Mouse (Mus musculus): ENCODE results near the gene BC030867. TPM values are rescaled to one million over a fixed set of nuclear protein-coding genes. Genes with fewer than 3 reads are reported as not detected.

The BC030867 gene
- polyA plus RNA-seq, 1 experiment from 2014 or later = 11.0 TPM

GRCm38 (mm10) chr11:102312586-102312985 lies 63.9 kb downstream of the BC030867 start:
- no peak overlapping the region for H3K4me3 ChIP-seq
- no peak overlapping the region for H3K9ac ChIP-seq
- no peak overlapping the region for H3K27ac ChIP-seq
- no peaks in the 10 kb centered on the region for H3K27me3 ChIP-seq
- no peak overlapping the region for H3K4me2 ChIP-seq
- WGBS = 83% methylated on average over 6 of the region's 6 CpGs
- H3K4me1 ChIP-seq = peaks cover 38% of the 10 kb centered on the region
- ATAC-seq = no peak
- no peaks in the 10 kb centered on the region for H3K9me3 ChIP-seq (replicated peaks)
- H3K36me3 ChIP-seq (ENCODE audit: poor library complexity, severe bottlenecking) = peaks cover 72% of the 10 kb centered on the region

GRCm38 (mm10) chr11:102314321-102314720 lies 65.6 kb downstream of the BC030867 start:
- Histone ChIP-seq H3K9ac (no peak overlapping the region), H3K4me2 (no peak overlapping the region), H3K4me1 (peaks cover 30% of the 10 kb centered on the region), H3K36me3 (ENCODE audit: poor library complexity, severe bottlenecking) (peaks cover 60% of the 10 kb centered on the region), H3K27me3 (no peaks in the 10 kb centered on the region), H3K9me3 (replicated peaks) (no peaks in the 10 kb centered on the region), H3K4me3 (no peak overlapping the region), H3K27ac (no peak overlapping the region)
- ATAC-seq = no peak
- WGBS = 90% methylated on average over 12 of the region's 12 CpGs

Small RNA genes lying within 50 kb of the gene (microRNA-seq; reads per million reads assigned to microRNA genes)
- gene Mir8101 = 3.2 reads per million, percentile 6 among the genes with 10 or more reads in this experiment

Other genes with a start within 250 kb of the BC030867 start
- 40.8 and 41.0 TPM in 2 replicates for gene Mpp3, start 220.4 kb upstream of the BC030867 start, polyA plus RNA-seq (2015; fragmentation: Nextera tagmentation; extraction: Ambion mirVana)
- gene Cd300lg, start 207.4 kb upstream of the BC030867 start, polyA plus RNA-seq (2015; fragmentation: Nextera tagmentation; extraction: Ambion mirVana) = 0.27 and 0.31 TPM in 2 replicates
- gene Mpp2, start 160.4 kb upstream of the BC030867 start, polyA plus RNA-seq (2015; fragmentation: Nextera tagmentation; extraction: Ambion mirVana) = 19.8 and 22.0 TPM in 2 replicates
- not detected in 2 replicates for gene Ppy, start 147.6 kb upstream of the BC030867 start, polyA plus RNA-seq (2015; fragmentation: Nextera tagmentation; extraction: Ambion mirVana)
- not detected in 2 replicates for gene Pyy, start 141.1 kb upstream of the BC030867 start, polyA plus RNA-seq (2015; fragmentation: Nextera tagmentation; extraction: Ambion mirVana)
- gene Nags, start 103.4 kb upstream of the BC030867 start, polyA plus RNA-seq (2015; fragmentation: Nextera tagmentation; extraction: Ambion mirVana) = not detected in 2 replicates
- gene Tmem101, start 92.5 kb upstream of the BC030867 start, polyA plus RNA-seq (2015; fragmentation: Nextera tagmentation; extraction: Ambion mirVana) = 35.6 and 39.0 TPM in 2 replicates
- 155 and 158 TPM in 2 replicates for gene Lsm12, start 63.6 kb upstream of the BC030867 start, polyA plus RNA-seq (2015; fragmentation: Nextera tagmentation; extraction: Ambion mirVana)
- gene G6pc3, start 59.3 kb upstream of the BC030867 start, polyA plus RNA-seq (2015; fragmentation: Nextera tagmentation; extraction: Ambion mirVana) = 21.5 and 25.6 TPM in 2 replicates
- gene Hdac5, start 18.7 kb upstream of the BC030867 start, polyA plus RNA-seq (2015; fragmentation: Nextera tagmentation; extraction: Ambion mirVana) = 88.2 TPM in 2 replicates
- gene Asb16, start 19.9 kb downstream of the BC030867 start, polyA plus RNA-seq (2015; fragmentation: Nextera tagmentation; extraction: Ambion mirVana) = not detected in 2 replicates
- 63.2 and 69.6 TPM in 2 replicates for gene Tmub2, start 36.0 kb downstream of the BC030867 start, polyA plus RNA-seq (2015; fragmentation: Nextera tagmentation; extraction: Ambion mirVana)
- 21.8 and 22.7 TPM in 2 replicates for gene Atxn7l3, start 47.7 kb downstream of the BC030867 start, polyA plus RNA-seq (2015; fragmentation: Nextera tagmentation; extraction: Ambion mirVana)
- 96.1 and 98.8 TPM in 2 replicates for gene Ubtf, start 70.9 kb downstream of the BC030867 start, polyA plus RNA-seq (2015; fragmentation: Nextera tagmentation; extraction: Ambion mirVana)
- 2.6 and 6.5 TPM in 2 replicates for gene Slc4a1, start 117.3 kb downstream of the BC030867 start, polyA plus RNA-seq (2015; fragmentation: Nextera tagmentation; extraction: Ambion mirVana)
- 93.9 and 94.8 TPM in 2 replicates for gene Rundc3a, start 144.5 kb downstream of the BC030867 start, polyA plus RNA-seq (2015; fragmentation: Nextera tagmentation; extraction: Ambion mirVana)
- 157 and 159 TPM in 2 replicates for gene Slc25a39, start 159.1 kb downstream of the BC030867 start, polyA plus RNA-seq (2015; fragmentation: Nextera tagmentation; extraction: Ambion mirVana)
- gene Grn, start 181.4 kb downstream of the BC030867 start, polyA plus RNA-seq (2015; fragmentation: Nextera tagmentation; extraction: Ambion mirVana) = 49.5 and 53.9 TPM in 2 replicates
- 8.5 and 9.3 TPM in 2 replicates for gene Fam171a2, start 198.8 kb downstream of the BC030867 start, polyA plus RNA-seq (2015; fragmentation: Nextera tagmentation; extraction: Ambion mirVana)
- 2.9 and 3.8 TPM in 2 replicates for gene Itga2b, start 221.2 kb downstream of the BC030867 start, polyA plus RNA-seq (2015; fragmentation: Nextera tagmentation; extraction: Ambion mirVana)